Mouse (Mus musculus) heart, adult 8-10 months (tissue): Measurements from ENCODE around the gene Olfr1246. TPM values are rescaled to one million over a fixed set of nuclear protein-coding genes. Genes with fewer than 3 reads are reported as not detected.
"Not testable (repeated sequence)": the region's sequence is repeated elsewhere in the genome, so short reads cannot be mapped to it uniquely, and the experiment has no call there.

Source experiments
- DNase-seq: peaks from one replicate; pipeline ENCODE4 v3.0.0; 2022; ENCODE audit warnings: low spot score
- total RNA-seq, 4 experiments: library from RNA; stranded (reverse); gene quantifications; 2 replicates each; pipeline ENCODE4 v1.2.4; 2022

Olfr1246 gene
- not detected for total RNA-seq

DNA sequence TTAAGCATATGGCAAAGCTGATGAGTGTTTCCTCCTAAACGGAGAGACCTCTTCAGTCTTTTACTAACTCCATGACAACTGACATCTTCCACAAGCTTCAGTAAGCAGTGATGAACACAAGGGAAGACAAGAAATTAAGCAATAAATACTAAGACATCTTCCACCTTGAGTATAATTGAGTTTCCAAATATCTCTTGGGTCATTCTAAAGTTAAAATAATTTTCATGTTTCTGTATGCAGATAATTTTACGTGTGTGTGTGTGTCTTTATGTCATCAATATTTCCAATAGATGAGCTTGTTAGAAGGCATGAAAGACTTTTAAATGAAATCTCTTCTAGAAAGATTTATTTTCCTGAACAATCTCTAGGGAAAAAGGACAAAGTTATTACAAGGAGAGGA is at the start of gene Olfr1246:
Gene Olfr1246 (minus strand): TSS at position 101 of the 400 bp plus-strand sequence.
- DNase-seq = no peak

DNA sequence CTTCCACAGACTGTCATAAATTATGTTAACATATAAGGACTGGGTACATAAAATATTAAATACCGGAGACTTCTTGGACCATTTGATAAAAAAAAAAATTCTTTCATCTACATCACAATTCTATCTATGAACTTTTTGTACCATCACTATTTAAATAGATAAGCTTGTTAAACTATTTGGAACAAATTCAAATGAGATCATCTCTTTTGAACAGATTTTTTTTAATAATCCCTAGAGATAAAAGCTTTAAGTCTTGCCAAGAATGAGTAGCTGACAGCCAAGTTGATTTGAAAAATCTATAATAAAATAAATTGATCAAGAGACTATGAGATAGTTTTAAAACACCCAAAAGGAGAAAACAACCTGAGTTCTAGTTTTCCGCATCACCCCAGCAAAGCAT is 41.9 kb upstream of the Olfr1246 start, which contains the start of gene Olfr1249:
Gene Olfr1249 (minus strand): TSS at position 101 of the 400 bp plus-strand sequence.
- no peak for DNase-seq

DNA sequence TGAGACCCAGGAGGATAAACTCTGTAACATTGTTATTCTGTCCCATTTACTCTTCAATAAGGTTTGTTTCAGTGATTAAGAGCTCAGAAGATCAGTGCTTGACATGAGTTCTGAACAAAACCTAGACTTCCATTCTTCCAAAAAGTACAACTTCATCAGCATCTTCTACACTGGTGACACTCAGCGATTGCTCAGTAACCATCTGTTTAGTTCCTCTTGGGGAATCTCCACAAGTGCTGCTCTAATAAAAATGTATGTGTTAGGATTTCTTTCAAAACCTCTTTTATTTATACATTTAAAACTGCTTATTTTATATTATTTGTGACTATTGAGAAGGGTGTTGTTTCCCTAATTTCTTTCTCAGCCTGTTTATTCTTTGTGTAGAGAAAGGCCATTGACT is 25.2 kb upstream of the Olfr1246 start, which contains the start of gene Olfr1248:
Gene Olfr1248 (minus strand): TSS at position 101 of the 400 bp plus-strand sequence.
- not testable (repeated sequence) for DNase-seq

DNA sequence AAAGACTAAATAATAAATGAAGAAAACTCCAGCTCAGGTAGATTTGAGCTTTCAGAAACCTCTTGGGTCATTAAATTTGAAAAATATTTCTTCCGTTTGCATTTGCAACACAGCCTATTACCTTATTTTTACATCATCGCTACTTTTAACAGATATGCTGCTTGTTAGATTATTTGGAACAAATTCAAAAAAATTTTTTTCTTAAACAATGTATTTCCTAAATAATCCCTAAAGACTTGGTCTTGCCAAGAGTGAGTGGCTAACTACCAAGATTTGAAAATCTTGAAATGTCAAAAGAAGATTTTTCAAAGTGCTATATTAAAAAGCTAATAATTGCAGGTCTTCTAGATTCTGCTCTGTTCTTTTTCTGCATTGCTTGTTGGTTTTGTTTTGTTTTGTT is 21.1 kb upstream of the Olfr1246 start, which contains the start of gene Olfr1247:
Gene Olfr1247 (minus strand): TSS at position 101 of the 400 bp plus-strand sequence.
- DNase-seq = no peak

DNA sequence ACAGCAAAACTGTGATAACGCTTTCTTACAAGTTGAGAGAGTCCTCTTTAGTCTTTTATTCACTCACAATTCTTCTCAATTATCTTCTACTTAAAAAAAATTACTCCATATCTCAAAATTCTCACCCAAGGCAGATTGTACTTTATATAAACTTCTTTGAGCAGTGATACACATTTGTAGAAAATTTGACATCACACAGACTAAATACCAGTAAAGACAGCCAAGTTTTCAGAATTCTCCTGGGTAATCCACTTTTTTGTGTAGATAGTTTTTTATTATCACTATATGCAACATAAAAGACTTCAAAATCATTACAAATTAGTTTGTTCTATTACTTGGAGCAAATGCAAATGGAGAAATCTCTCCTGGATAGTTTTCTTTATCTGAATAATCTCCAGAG is 14.6 kb downstream of the Olfr1246 start, which contains the start of gene Olfr1245:
Gene Olfr1245 (minus strand): TSS at position 101 of the 400 bp plus-strand sequence.
- DNase-seq = no peak

DNA sequence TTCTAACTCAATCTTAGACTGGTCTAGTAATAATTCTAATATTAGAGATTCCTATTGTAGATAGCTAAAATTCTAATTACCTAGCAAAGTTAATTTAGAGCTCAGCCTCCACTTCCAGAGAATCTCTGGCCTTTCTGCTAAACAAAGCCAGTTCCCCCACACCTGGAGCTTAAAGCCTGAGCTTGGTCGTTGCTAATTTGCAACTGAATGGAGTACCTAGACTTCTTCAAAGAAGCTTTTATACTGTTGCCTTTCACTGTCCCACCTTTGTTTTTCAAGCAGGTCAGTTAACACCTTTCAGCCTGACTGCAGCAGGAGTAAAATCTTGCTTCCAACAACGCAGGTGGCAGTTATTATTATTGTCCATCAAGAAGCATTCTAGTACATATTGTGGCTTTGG is 30.3 kb downstream of the Olfr1246 start:
- DNase-seq = not testable (repeated sequence)

DNA sequence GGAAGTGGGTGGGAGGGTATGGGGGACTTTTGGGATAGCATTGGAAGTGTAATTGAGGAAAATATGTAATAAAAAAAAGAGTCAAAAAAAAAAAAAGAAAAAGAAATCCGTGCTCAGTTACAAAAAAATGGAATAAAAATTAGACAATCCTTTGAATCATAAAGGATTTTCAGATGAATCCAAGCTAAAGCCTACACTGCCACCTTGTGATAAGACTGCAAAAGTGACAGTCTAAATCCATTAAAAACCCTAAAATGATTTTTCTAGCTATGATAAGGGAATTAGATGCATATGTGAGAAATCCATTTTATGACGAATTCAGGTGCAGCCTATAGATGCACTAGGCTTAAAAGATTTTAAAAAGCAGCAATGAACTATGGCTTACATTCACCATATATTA is 48.4 kb downstream of the Olfr1246 start:
- no peak for DNase-seq

DNA sequence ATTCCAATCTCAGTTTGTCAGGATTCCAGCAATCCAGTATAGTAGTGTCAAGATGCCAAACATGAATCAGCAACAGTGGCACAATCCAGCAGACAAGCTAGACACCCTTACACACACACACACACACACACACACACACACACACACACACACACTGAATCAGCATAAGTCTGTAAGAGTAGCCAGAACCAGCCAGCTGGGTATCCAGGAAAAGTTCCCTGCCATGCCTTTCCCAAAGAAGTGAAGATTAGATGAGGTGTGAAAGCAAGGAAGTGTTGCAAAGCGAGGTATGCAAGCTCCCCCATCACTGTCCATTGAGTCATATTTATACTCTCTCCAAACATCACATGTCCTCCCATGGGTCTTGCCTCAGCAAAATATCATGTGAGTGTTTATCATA is 53.0 kb downstream of the Olfr1246 start:
- no peak for DNase-seq

Other genes starting within 250 kb of the Olfr1246 start
- gene Olfr1234, start 228.3 kb downstream of the Olfr1246 start, total RNA-seq = not detected
- not detected for gene Olfr1238, start 183.5 kb downstream of the Olfr1246 start, total RNA-seq
- gene Olfr1239, start 172.8 kb downstream of the Olfr1246 start, total RNA-seq = not detected
- gene Olfr1240, start 150.2 kb downstream of the Olfr1246 start, total RNA-seq = not detected
- not detected for gene Olfr1241, start 106.0 kb downstream of the Olfr1246 start, total RNA-seq
- gene Olfr1242, start 94.8 kb downstream of the Olfr1246 start, total RNA-seq = not detected
- gene Olfr1243, start 61.7 kb downstream of the Olfr1246 start, total RNA-seq = not detected
- not detected for gene Olfr1245, start 14.7 kb downstream of the Olfr1246 start, total RNA-seq
- gene Olfr1247, start 21.0 kb upstream of the Olfr1246 start, total RNA-seq = not detected
- gene Olfr1248, start 25.1 kb upstream of the Olfr1246 start, total RNA-seq = not detected
- not detected for gene Olfr1249, start 41.8 kb upstream of the Olfr1246 start, total RNA-seq
- gene Olfr1250, start 68.3 kb upstream of the Olfr1246 start, total RNA-seq = not detected
- not detected for gene Olfr1251, start 78.8 kb upstream of the Olfr1246 start, total RNA-seq
- not detected for gene Olfr1252, start 131.9 kb upstream of the Olfr1246 start, total RNA-seq
- gene Olfr1253, start 163.9 kb upstream of the Olfr1246 start, total RNA-seq = not detected
- not detected for gene Olfr1254, start 200.5 kb upstream of the Olfr1246 start, total RNA-seq
- not detected for gene Olfr1255, start 218.9 kb upstream of the Olfr1246 start, total RNA-seq
- gene Olfr1256, start 248.4 kb upstream of the Olfr1246 start, total RNA-seq = not detected